Mouse (Mus musculus) mouse trophoblast stem cell (cell line): ENCODE measurements around the gene Galnt2.

ENCODE experiments used
- in situ Hi-C, 2 experiments: fragments of 300-500 bp; cut with MseI, MboI; formaldehyde crosslinking; loops; 2 replicates in 1 of 2; 3 replicates in 1 of 2; pipeline ENCODE4 v1.15.1; 2025

The Galnt2 gene

DNA sequence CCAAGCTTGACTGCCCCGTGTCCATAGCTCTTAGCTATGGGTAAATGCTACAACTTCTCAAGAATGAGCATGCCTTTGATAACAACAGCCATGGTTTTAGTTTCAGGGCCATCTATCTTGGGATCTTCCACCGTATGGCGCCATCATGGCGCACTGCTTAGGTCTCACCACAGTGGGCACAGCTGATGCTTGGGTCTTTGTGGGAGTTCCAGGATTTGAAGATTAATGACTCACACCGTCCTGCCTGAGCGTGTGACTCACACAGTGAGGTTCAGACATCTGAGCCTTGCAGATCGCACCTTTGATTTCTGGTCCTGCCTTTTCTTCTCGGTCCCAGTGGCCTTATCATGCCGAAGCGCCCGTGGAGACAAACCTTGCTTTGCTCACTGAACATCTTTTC, 39.7 kb downstream of the Galnt2 start:
- in situ Hi-C loops, result no loop called here

GRCm38 (mm10) chr8:124271518-124271917, 40.3 kb downstream of the Galnt2 start:
- in situ Hi-C loops, result no loop called here

- in situ Hi-C loops, result no loop called here
Measured at GRCm38 (mm10) chr8:124272792-124273191, 41.6 kb downstream of the Galnt2 start.

DNA sequence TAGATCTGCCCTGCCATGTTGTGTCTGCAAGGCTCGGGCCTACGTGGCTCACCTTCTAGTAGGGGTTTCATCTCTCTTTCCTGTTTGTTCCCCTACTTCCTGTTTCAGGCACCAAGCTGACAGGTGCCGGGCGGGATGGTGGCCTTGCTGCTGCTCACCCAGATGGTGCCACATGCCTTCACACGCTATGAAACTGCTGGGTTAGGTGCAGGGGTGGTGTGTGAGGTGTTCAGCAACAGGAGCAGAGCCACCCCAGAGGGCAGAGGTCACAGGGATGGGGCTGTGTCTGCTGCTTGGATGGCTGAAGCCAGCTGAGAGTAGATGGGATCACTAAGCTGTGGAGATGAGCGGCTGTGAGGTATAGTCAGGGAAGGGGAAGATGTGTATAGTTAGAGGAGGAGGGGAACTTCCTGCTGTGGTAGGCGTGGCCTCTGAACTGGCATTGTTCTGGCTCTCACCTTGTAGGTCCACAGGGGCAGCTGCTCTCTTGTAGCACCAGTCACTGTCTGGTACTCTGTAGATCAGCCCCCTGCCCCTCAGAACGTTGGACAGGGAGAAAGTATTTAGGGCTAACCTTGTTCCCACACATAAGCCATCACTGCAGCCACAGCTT, 42.5 kb downstream of the Galnt2 start:
- in situ Hi-C loops, result no loop called here

DNA sequence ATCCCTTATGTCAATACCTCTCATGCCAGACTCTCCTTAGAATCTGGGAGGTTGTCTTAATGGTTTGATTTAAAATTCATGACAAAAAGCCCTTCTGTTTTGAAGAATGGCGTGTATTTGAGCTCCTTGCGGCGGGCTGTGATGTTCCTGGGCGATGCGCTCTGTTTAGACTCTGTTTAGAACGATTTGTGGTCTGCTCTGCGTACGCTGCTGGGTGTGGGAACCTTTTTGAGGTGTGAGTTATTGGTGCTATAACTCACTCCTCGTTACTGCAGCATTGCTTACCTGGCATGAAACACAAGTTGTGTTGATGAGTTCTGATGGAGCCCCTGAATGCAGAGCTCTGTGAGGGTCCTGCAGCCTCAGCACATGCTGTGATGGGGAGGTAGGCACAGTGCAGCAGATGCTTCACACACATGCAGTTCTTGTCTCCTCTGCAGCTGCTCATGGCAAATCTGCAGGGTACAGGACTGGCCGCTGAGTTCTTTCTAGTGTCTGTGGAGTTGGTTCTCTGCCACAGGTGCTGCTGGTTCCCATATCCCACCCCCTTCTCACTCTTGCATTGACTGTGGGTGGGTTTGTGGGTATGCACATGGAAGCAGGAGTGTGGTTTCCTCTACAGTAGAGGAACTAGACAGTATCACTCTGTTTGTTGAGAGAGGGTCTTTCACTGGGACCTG, 43.4 kb downstream of the Galnt2 start:
- in situ Hi-C loops, result no loop called here

DNA sequence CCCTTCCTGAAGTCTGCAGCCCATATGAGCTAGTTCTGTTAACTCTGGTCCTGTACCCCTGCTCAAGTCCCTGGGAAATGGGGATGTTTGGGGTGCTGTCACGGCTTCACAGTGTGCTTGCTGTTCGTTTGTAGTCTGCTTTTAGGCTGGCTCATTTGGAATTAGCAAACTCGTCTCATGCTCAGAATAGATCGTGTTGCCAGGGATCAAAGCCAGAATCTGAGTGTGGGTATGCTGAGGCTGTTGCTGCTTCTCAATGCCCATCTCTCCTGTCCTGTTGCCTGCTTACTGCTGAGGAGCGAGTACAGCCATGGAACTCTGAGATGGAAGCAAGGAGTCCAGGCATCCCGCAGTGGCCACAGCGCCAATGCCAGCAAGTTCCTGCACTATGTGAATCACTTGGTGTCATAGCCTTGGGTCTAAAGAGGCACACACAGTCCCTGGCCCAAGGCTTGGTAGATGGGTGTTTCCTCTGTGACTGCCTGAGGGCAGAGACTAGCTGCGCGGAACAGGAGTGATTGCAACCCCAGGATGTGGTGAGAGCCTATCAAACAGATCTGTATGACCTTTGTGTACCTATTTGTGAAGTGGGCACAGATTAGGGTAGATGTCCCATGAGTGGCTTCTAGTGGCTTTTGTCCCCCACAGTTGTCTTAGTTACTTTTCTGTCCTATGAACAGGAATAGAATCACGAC, 44.3 kb downstream of the Galnt2 start:
- in situ Hi-C loops, result no loop called here

DNA sequence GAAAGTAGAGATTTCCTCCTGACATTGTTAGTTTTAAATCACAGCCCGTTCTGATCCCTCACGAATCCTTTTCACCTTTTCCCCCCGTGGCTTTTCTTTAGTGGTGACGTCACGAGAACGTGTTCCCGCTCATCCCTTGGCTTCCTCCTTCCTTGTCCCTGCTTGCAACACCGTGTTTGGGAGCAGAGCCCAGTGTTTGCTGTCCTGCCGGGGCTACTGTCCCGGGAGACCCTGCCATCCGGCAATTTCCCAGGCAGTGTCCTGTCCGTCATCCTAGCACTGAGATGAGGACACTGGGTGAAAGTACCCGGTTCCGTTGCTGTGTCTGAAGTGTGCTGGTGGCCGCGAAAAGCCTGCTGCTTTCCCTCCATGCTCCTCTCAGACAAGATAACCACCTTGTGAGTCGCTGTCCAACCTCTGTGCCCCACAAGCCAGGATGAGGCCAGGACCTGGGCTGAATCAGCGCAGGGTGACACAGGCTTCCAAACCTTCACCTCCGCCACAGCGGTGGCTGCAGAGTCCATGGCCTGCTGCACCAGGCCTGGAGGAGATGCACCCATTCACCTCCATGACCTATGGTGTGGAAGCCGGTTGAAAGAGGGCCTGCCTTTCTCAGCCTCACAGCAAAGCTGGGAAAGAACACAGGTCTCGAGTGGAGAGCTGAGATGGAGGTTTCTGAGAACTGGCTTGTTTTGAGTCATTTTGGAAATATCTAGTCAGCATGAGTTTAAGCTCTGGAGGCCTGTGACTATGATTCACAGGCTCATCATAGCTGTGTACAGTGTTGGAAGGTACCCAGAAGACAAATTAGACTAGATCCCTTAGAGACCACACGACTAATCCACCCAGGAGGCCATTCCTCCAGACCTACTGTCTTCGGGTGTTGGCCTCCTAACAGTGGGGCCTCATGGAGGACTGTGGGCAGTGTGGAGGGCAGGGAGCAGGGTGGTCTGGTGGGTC, 47.0 kb downstream of the Galnt2 start:
- in situ Hi-C loops, result no loop called here

DNA sequence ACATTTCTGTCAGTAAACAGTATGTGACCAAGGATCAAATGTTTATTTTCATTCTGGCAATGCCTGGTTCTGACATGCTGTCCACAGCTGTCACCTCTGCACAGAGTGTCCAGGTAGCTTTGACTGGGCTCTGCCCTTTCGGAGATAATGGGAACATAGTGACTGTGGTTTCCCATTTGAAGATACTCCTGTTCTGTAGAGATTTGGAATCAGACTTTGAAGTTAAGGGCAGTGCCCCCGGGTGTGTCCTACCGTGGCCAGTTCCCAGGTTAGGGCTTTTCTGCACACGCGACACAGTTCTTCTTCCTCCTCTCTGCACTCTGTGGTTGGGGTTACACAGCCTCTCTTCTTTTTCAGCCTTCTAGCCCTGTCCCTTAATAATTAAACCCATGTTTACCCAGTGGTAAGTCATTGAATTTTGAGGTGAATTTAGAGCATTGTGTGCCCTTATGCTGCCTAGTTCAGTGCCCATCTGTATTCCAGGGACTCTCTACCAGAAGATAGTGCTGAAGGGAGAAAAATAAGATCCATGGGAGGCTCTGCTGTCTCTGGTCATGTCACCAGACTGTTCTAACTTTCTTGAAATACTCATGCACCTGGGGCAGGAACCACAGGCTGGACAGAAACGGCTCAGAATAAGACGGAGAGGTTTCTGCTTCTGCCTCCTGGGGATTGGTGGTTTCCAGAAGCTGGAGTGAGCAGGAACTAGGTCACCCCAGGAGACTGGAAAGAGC, 47.9 kb downstream of the Galnt2 start:
- in situ Hi-C loops, result no loop called here

DNA sequence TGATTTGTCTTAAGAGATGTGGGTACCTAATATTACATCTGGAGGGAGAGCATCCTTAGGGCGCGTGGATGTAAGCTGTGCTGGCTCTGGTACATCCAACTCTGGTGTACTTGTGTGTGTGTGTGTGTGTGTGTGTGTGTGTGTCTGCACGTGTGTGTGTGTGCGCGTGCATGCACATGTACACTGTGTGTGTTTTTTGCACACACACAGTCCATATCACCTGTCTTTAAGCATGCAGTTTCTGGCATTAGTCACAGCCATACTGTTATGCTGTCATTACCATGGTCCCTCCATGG, 48.4 kb downstream of the Galnt2 start:
- in situ Hi-C loops, result no loop called here

GRCm38 (mm10) chr8:124281700-124282541, 50.7 kb downstream of the Galnt2 start:
- in situ Hi-C loops, result no loop called here

DNA sequence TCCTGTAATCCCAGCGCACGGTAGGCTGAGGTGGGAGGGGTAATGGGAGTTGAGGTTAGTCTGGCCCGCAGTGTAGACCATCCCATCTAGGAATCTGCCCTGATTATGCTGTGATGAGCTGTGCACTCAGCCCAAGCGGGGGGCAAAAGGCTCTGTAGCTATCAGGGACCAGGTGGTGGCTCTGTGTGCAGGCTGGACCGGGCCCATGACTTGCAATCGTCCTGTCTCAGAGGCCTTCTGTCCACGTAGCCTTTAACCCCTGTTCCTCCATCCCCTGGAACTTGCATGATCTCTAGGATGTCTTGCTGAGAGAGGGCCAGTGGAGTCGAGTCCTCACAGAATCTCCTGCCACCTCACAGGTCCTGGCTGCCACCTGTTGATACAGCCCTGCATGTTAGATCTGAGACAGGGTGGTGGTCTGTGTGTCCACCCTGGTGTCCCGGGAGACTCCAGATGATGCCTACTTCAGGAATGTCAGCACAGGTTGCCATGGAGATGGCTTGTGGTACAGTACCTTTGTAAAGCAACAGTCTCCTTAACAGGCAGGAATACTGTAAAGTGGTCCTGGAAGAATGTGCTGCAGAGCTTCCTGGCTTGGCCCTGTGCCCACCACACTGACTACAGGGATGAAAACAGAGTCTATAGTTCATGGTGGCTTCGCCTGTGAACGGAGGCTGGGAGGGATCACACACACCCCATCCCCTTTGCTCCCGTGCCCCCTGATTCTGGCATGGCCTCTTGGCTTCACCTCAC, 51.9 kb downstream of the Galnt2 start:
- in situ Hi-C loops, result no loop called here

- in situ Hi-C loops, result no loop called here
Measured at GRCm38 (mm10) chr8:124283644-124284332, 52.6 kb downstream of the Galnt2 start.

GRCm38 (mm10) chr8:124284333-124284711, 53.1 kb downstream of the Galnt2 start:
- in situ Hi-C loops, result no loop called here

DNA sequence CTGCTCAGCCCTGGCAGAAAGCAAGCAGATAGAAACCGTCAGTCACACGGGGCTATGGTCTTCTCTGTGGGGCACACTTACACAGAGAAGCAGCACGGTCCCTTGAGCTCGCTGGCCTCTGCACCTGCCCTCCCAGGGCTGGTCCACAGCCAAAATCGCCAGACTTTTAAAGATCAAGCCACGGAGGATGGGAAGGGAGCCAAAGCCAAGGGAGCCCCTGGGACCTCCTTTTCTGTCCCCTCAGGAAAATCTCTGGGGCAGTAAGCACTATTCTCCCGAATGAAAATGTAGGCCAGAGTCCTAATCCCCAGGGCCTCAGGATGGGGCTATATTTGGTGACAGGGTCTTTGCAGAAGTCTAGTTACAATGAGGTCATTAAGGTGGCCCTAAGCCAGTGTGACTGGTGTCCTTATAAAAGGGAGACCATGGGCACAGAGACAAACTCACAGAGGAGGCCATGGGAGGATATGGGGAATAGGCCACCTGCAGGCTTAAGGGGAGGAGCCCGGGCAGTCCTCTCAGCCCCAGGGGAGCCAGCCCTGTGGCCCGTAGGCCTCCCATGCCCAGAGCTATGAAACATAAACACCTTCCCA, 53.9 kb downstream of the Galnt2 start:
- in situ Hi-C loops, result no loop called here

GRCm38 (mm10) chr8:124286461-124287124, 55.4 kb downstream of the Galnt2 start:
- in situ Hi-C loops, result no loop called here

DNA sequence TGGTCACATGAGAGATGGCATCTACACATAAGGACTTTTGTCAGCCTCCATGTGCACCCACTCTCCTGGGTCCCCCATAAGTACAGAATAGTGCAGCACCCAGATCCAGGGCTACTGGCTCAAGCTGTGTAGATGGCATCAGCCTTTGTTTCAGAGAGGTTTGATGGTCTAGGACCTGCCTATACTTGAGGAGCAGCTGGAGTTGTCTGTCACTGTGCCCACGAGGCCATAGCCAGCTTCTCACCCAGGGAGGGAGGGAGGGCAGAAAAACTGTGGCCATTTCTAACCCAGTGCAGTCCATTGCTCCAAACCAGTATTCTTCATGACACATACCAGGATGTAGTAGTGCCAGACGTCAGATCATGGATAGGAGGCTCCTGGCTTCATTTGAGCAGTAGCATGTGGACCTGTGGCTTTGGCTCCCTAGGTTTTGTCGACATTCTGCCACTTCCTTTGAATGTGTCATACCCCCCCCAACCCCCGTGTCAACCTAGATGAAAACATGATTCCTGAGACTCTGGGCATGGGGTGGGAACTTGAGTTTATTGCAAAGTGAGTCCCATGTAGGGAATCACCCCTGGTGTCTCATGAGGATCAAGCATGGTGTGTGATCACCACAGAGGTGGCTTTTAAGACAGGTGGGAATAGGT, 57.1 kb downstream of the Galnt2 start:
- in situ Hi-C loops, result no loop called here

GRCm38 (mm10) chr8:124289481-124290050, 58.4 kb downstream of the Galnt2 start:
- in situ Hi-C loops, result no loop called here
